Mouse (Mus musculus) layer of hippocampus, postnatal 25 days (tissue): ENCODE results near the gene Adcy2. TPM values are rescaled to one million over a fixed set of nuclear protein-coding genes. Genes with fewer than 3 reads are reported as not detected.

Experiments used
- DNase-seq, 2 experiments: peaks; one replicate each; pipeline ENCODE4 v3.0.0; 2022; ENCODE audit warnings: mixed read lengths in 2 of 2, low spot score in 1 of 2; ENCODE audit errors: extremely low spot score in 1 of 2
- total RNA-seq, 2 experiments: library from RNA; stranded (reverse); gene quantifications; 2 replicates each; pipeline ENCODE4 v1.2.3; 2021

Adcy2 gene
- total RNA-seq, 2 experiments from 2014 or later, result 62.7 to 109 TPM

GRCm38 (mm10) chr13:68574398-68574797 lies 424.9 kb downstream of the Adcy2 start:
- no peak for DNase-seq

- DNase-seq, result no peak
Measured at GRCm38 (mm10) chr13:68572966-68573913, 426.1 kb downstream of the Adcy2 start.

- no peak for DNase-seq
Measured at GRCm38 (mm10) chr13:68572247-68572646, 427.1 kb downstream of the Adcy2 start.
